Mouse (Mus musculus): ENCODE measurements around the gene Shisa6.

DNA sequence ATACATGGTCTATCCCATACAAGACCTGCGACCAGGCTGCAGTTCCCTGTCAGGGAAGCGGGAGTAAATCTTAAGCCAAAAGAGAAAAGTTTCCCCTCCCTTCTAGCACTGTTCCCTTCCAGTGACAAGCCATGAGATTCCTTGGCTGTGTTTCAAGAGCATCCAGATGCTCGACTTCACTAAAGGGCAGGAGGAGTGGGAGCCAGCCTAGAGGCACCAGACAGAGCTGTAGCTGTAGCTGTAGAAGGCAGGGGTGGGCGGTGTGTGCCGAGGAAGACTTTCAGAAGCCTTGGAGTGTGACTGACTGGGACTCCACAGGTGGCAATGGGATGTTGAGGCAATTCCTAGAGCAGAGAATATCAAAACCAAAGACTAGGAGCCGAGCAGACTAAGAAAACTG, 43.3 kb downstream of the Shisa6 start:
- TF ChIP-seq EP300 (IDR thresholded peaks at IDR 0.05; ENCODE audit: insufficient read depth, low read depth, low read length) (no peak), CTCF (IDR thresholded peaks at IDR 0.05) (no peak)
